Mouse (Mus musculus): Measurements from ENCODE around the gene Mlc1.

- TF ChIP-seq GABPA (IDR thresholded peaks at IDR 0.05; ENCODE audit: insufficient replicate concordance, low read depth, low read length) (no peak), BHLHE40 (IDR thresholded peaks at IDR 0.05; ENCODE audit: low read depth, low read length) (no peak), MXI1 (IDR thresholded peaks at IDR 0.05; ENCODE audit: low read depth, low read length) (no peak), POLR2A (IDR thresholded peaks at IDR 0.05; ENCODE audit: low read depth, low read length) (no peak), JUND (conservative IDR thresholded peaks at IDR 0.05; ENCODE audit: low read depth, low read length) (no peak), MAZ (IDR thresholded peaks at IDR 0.05; ENCODE audit: low read depth, low read length) (no peak), UBTF (IDR thresholded peaks at IDR 0.05; ENCODE audit: low read depth, low read length) (no peak), CTCF (conservative IDR thresholded peaks at IDR 0.05 in 1 of 2, IDR thresholded peaks at IDR 0.05 in 1 of 2; ENCODE audit: low read depth in 2 of 2, low read length in 2 of 2) (no peak)
Observed at GRCm38 (mm10) chr15:88915046-88915445, 63.8 kb downstream of the Mlc1 start.

Measured in CH12.LX (cell line).